Mouse (Mus musculus): ENCODE measurements around the gene Rras.

The Rras gene

GRCm38 (mm10) chr7:45017242-45018061, at the start of gene Rras:
Gene Rras, plus strand, starts transcription at chr7:45017961.
- peak; percentile 76 to 90 for DNase-seq

GRCm38 (mm10) chr7:44970231-44970691, 47.5 kb upstream of the Rras start:
- DNase-seq = peak; percentile 62 to 70

DNA sequence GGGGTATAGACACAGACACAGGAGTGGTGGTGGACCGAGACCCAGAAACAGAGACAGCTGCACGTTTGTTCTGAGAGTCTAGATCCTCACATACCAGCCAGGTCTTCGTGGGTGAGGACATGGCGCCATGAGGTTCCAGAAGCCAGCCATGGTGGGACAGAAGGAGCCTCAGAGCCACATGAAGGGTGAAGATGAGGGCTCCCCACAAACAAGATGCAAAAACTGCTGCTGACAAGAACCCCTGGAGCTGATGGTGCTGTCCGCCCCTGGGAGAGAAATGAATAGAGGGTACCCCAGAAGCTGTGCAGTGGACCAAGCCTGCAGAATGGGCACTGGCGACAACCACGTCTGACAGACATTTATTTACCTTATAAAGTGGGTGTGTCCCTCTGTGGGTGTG, 46.6 kb upstream of the Rras start:
- DNase-seq = no peak

DNA sequence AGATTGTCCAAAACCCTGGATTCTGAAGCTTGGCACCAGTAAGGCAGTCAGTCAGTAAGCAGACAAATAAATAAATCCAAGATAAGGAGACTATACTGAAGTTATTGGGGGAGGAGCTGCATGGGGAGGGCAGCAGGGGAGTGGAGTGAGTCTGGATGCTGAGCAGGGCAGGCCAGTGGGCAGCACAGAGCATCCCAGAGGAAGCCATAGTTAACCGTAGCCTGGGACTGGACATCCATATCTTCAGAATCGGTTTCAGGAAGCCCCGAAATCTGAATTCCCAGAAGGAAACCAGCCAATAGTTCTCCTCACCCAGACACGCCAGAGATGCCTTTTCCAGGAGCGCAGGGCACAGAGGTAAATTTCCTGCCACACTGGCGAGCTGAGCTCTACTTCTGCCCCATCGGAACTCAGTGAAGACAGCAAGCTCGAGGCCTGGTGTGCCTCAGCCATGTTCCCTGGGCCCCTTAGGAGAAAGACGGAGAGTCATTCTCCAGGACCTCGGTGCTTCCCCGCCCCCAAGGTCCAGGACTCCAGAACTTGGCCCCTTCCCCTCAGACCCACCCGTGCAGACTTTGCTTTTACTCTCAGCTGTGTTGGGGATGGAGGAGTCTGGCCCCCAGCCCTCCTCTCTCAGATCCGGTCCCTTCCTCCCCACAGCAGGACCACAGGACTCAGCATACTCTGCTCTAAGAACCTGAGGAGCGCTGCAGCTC, 44.2 kb upstream of the Rras start:
- no peak for DNase-seq

DNA sequence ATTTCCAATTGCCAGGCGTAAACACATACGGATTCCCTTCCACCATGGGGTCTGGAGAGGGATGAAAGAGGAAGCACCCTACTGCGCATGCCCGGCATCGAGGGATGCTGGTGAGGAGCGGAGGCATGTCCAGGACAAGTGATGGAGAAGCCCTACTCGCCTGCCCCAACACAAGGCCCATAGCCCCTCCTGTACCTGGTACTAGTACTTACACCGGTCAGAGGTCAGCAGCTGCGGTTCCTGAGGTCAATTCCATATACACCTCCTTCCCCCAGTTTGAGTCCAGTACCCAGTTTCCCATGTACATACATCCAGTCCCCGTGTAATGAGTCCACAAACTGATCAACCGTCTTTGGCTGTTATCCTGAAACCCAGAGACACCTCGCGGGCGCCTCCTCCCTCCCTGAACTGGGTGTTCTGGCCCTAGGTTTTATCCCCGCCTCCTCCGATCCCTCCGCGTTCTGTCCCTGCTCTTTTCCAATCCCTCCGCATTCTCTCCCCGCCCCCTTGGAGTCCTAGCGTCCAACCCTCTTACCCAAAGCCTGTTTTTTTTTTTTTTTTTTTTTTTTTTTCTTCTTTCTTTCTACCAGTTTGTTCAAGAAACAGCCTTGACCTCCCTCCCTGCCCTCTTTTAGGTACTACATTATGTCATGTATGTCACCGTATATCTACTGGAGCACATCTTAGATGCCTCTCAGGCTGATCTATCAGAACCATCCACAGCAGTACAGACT, 43.2 kb upstream of the Rras start, which contains the start of gene Cpt1c:
Gene Cpt1c (minus strand): TSS at position 469 of the 734 bp plus-strand sequence.
- DNase-seq = no peak

DNA sequence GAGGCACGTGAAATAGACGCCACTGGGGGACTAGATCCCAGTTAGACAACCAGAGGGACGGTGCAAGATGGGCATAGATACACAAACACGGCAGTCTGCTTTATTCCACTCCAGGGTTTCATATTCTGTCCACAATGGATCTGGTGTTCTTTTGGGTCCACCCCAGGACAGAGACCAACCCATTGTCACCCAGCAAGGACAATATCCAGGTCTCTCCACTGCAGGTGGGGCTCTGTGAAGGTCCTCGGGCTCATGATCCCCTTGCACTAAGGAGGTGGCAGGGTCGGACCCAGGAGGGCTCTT, 42.7 kb upstream of the Rras start:
- DNase-seq = no peak

DNA sequence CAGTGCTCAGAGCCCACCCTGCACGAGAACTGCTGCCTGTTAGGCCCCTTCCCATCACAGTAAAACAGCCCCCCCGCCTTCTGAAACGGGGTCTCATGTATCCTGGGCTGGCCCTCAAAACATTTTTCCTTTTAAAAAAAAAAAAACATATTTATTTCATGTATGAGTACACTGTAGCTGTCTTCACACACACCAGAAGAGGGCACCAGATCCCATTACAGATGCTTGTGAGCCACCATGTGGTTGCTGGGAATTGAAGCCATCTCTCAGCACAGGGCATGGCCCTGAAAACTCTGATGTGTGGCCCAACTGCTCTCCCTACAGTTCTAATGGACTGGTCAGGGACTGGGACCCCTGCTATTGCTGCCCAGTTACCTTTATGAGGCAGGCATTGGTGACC, 39.5 kb upstream of the Rras start:
- DNase-seq = no peak

- no peak for DNase-seq
These were observed 36.2 kb upstream of the Rras start for GRCm38 (mm10) chr7:44981539-44981938.

GRCm38 (mm10) chr7:44983085-44983484, 34.7 kb upstream of the Rras start:
- DNase-seq = peak; percentile 64 to 67

DNA sequence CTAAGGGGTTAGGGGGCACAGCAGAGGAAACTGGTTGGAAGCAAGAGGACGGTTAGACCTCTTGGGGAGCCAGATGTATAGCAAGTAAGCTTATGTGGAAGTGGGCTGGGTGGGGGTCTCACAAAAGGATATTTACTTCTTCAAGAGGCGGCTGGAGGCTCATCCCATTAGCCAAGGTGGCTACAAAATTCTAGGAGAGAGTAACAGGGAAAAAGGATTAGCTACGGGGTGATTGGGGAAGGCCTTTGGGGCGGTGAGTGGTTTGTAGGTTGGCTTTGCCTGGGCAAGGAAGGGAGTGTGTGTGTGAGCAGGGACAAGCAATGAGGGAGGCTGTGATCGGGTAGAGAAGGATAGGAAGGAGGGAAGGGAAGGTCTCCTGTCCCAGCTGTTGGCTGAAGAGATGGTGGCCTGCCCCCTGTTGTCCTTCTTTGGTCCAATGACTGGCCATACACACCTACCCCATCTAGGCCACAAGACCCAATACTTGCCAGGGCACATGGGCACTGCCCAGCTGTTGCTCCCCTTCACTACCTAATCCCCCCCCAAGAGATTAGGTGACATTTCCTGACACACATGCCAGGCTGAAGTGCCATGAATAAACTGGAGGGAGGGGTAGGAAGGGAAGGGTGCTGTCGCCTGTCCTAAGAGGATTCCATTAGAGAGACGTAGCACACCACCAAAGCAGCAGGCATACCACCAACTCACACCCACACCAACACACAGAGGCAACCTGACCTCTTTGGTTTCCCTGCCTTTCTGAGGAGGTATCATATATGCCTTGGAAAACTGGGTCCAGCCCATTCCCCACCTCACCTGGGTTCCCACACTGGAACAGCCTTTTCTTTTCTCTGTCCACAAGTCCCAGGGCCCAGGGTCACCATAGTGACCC, 33.6 kb upstream of the Rras start:
- no peak for DNase-seq

- DNase-seq = no peak
These were observed 33.0 kb upstream of the Rras start for GRCm38 (mm10) chr7:44984833-44985164.

DNA sequence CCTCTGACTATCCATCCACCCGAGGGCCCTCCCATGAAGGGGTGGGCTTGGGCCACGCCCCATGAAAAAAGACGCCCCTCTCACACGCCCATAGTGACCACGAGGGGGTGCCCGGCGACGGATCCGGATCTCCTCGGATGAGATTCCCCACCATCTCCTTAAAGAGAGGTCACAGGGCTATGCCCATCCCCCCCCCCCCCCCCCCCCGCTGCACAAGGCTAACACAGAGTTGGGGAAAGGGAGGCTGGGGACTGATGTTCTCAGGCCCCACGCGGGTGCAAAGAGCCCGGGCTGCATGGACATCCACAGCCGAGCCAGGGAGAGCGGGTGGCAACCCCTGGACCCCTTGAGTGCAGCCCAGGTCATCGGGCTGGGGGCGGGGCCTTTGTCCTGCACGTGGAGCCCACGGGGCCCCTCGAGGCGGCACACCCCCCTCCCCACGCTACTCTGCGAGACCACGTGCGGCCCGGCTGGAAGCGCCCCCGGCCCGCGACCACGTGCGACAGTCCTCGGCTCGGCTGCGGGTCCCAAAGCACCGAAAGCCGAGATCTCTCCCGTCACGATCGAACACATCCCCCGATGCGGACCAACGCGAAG, 32.1 kb upstream of the Rras start:
- peak; percentile 52 to 71 for DNase-seq

DNA sequence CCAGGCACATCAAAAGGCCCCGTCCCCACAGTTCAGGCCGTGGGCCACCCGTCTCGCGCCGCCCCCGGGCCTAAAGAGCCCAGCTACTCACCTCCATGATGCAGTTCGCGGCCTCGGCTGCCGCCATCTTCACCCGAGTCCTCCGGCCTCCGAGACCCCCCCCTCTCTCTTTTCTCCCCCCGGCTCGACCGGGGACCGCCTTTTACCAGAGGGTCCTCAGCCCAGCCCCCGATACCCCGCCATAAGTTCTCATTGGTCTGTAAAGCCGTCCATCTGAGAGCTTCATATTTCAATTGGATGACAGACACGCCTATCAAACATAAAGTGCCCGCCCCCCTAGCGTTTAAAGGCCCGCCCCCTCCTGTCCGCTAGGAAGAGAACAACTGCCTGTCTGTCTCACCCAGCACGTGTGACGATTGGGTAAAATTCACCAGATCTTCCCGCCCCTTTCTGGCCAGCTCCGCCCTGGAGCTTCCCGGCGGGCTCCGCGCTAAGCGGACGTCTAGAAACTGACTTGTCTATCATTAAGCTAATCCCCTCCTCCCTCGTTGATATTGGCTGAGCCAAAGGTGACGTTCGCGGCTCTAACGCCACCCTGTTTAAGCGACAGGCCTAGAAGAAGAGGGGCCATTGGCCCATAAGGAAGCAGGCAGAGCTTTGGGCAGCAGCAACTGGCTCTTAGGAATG, 31.4 kb upstream of the Rras start, which contains the start of gene Prmt1:
Gene Prmt1 (minus strand): TSS at position 377 of the 687 bp plus-strand sequence.
- DNase-seq = peak; percentile 98 to 100

DNA sequence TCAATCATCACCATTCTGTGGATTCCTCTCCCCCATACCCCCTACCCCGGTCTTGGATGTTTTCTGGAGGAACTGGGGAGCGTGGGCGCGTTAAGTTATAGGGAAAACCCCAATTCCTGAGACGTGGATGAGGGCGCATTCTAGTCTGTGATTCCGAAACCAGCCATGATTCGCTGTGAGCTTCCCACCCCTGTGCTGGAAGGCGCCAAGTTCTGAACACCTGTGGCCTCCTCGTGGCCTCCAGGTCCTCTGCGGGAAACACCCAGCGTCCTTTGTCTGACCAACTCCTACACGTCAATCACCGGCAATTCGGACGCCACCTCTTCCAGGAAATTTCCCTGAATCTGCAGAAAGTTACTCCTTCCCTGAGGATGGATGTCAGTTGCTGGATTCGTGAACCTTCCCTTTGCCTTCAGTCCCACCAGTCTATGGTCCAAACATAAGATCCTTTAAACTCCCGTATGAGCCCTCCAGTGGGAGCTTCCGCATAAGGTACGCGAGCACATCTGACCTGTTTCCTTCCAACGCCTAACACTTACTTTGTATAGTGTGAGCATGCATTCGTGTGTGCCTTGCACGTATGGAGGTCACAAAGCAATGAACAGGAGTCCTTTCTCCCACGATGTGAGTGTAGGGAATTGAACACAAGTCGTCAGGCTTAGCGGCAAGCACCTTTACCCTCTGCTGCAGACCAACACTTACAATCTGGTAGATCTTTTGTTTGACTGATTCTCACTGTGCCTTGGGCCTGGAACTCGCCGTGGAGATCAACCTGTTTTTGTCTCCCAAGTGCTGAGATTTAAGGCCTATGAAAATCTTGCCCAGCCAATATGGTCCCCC, 30.7 kb upstream of the Rras start:
- no peak for DNase-seq

DNA sequence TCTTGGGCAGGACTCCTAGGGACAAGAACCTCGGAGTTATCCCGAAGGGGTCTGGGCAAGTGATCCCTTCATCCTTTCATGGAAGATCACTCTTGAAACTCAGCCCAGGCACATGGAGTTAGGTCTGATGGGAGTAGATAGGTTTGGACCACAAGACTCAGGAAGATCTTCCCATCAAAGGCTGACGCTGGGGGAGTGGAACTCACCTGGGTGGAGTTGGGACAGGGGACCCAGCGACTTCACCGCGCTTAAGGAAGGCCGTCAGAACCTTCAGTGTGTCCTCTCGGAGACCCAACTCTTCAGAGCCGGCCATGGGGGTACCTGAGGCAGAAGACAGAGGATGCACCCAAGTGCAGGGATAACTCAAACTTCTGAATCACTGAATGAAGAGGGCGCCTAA, 21.1 kb upstream of the Rras start:
- DNase-seq = no peak

GRCm38 (mm10) chr7:44997231-44997939, 20.4 kb upstream of the Rras start, which contains the start of gene Irf3:
Gene Irf3, plus strand, starts transcription at chr7:44997648.
- DNase-seq = peak; percentile 92 to 95

DNA sequence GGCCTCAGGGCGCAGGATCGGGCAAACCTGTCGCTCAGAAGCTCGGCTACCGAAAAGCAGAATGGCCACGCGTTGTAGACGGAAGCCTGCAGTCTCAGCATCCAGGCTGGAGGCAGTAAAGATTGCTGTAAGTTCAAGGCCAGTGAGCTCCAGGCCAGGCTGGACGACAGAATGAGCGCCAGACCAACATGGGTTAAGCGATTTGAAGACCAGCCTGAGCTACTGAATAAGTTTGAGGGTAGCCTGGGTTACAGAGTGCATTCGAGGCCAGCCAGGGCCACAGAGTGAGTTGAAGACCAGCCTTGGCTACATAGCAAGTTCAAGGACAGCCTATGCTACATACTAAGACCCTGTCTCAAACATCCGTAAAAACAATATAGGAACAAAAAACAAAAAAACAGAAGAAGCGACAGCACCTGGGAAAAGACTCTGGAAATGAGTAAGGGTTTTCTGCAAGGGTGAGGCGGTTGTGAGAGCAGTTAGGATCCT, 19.8 kb upstream of the Rras start:
- no peak for DNase-seq

- DNase-seq = no peak
These were observed 19.2 kb upstream of the Rras start, which contains the start of gene Bcl2l12 for GRCm38 (mm10) chr7:44998501-44998955. Gene Bcl2l12, minus strand, starts transcription at chr7:44998712.

- no peak for DNase-seq
These were observed 18.0 kb upstream of the Rras start for GRCm38 (mm10) chr7:44999753-45000152.
